Mouse (Mus musculus): Measurements from ENCODE around the gene Catsperz. TPM values are rescaled to one million over a fixed set of nuclear protein-coding genes. Genes with fewer than 3 reads are reported as not detected.

The Catsperz gene
- polyA plus RNA-seq, 1 experiment from 2014 or later, result 1.1 TPM

DNA sequence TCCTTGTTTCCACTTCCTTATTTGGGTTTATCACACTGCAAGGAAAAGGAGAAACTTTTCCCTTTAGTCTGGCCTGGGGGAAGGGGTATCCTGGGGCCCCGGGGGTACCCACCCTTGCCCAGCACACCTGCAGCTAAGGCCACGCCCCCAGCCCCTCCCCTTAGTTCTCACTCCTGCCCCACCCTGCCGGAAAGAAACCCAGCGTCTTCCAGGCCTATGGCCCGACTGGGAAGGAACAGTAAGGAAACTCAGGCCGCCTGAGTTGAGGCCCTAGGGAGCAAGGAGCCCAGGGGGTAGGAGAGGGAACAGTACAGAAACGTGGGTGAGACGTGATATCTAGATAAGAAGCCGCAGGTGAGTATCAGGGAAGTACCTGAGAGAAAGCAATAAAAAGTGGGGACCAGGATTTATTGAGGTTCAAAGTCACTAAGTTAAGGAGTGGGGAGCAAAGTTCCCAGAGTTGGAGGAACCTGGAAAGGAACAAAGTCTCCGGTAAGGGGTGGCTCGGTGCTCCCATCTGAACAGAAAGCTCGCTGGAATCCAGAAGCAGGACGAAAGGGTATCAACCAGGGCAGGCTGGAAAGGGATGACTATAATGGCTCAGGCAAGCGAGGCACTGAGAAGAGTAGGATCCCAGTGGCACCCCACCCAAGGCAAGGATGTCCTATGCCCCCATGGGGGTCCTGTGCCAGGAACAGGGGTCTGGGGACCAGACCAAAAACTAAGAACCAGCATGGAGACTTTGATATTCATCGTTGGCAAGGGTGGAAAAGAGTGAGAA is 43.5 kb upstream of the Catsperz start:
- DNase-seq (ENCODE audit: low spot score) (no peak), ATAC-seq (no peak)
- no peak overlapping the region for H3K9ac ChIP-seq (ENCODE audit: low read length)

DNA sequence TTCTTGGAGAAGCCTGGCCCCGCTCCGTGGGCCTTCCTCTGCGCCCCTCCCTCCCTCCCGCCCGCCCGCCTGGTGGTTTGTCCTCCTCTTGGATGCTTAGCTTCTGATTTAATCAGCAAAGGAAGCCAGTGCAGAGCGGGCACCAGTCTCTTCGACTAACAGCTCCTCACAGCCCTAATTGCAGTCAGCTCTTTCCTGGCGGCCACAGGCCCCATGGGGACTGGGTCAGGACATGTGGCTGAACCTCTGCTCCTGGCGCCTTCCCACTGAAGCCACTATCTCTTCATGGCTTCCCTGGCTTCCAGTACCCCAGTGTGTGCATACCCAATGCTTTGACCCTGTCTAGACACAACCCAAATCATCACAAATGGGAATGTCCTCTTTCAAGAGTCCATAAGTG is 31.3 kb upstream of the Catsperz start:
- Histone ChIP-seq H3K4me1 (ENCODE audit: control insufficient read depth, insufficient read depth, low read length) (peaks cover 8% of the 10 kb centered on the region), H3K4me3 (ENCODE audit: low read depth, low read length) (no peak overlapping the region), H3K36me3 (ENCODE audit: control insufficient read depth, insufficient read depth, low read length) (peaks cover 12% of the 10 kb centered on the region; the same call in 1 of the 2 replicates), H3K27me3 (replicated peaks; ENCODE audit: control insufficient read depth, insufficient read depth, low read length) (no peaks in the 10 kb centered on the region), H3K27ac (ENCODE audit: low read depth, low read length) (no peak overlapping the region), H3K9ac (ENCODE audit: low read length) (no peak overlapping the region), H3K4me2 (ENCODE audit: low read length) (no peak overlapping the region), H3K9me3 (replicated peaks; ENCODE audit: control insufficient read depth, low read length) (no peaks in the 10 kb centered on the region)
- 87% methylated on average over 10 of the region's 10 CpGs for WGBS
- DNase-seq (ENCODE audit: low spot score) (no peak), ATAC-seq (no peak)

More for the DNA sequence above, 43.5 kb upstream of the Catsperz start:
- Histone ChIP-seq H3K4me1 (ENCODE audit: control insufficient read depth, insufficient read depth, low read length) (peaks cover 10% of the 10 kb centered on the region), H3K4me2 (ENCODE audit: low read length) (peak overlapping the region; percentile 46), H3K27me3 (replicated peaks; ENCODE audit: control insufficient read depth, insufficient read depth, low read length) (no peaks in the 10 kb centered on the region), H3K27ac (ENCODE audit: low read depth, low read length) (no peak overlapping the region), H3K4me3 (ENCODE audit: low read depth, low read length) (peak overlapping the region; percentile 33), H3K36me3 (ENCODE audit: control insufficient read depth, insufficient read depth, low read length) (no peaks in the 10 kb centered on the region), H3K9me3 (replicated peaks; ENCODE audit: control insufficient read depth, low read length) (no peaks in the 10 kb centered on the region)
- 13% methylated on average over 15 of the region's 15 CpGs for WGBS

DNA sequence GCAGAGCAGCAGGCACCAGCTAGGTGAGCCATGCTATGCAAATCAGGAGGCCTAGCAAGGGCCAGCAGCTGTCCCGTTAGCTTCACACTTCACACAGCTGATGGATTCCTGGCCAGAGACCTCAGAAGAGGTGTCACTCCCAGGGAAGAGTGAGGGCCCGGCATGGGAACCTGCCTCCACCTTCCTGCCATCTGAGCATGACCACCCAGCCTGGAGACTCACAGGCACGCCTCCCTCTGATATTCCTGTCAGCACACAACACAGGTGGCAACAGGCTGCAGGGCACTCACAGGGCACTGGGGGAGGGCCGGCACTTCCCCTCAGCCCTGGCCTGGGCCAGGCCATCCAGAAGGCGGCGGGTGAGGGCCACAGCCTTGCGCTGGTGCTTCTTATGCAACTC is 30.2 kb upstream of the Catsperz start:
- no peak overlapping the region for H3K4me2 ChIP-seq (ENCODE audit: low read length)
- WGBS, result 88% methylated on average over 7 of the region's 7 CpGs
- H3K9ac ChIP-seq (ENCODE audit: low read length), result no peak overlapping the region
- no peak overlapping the region for H3K4me3 ChIP-seq (ENCODE audit: low read depth, low read length)
- no peak overlapping the region for H3K27ac ChIP-seq (ENCODE audit: low read depth, low read length)
- ATAC-seq (no peak), DNase-seq (ENCODE audit: low spot score) (no peak)
- peaks cover 8% of the 10 kb centered on the region for H3K4me1 ChIP-seq (ENCODE audit: control insufficient read depth, insufficient read depth, low read length)
- no peaks in the 10 kb centered on the region for H3K27me3 ChIP-seq (replicated peaks; ENCODE audit: control insufficient read depth, insufficient read depth, low read length)
- no peaks in the 10 kb centered on the region for H3K9me3 ChIP-seq (replicated peaks; ENCODE audit: control insufficient read depth, low read length)
- H3K36me3 ChIP-seq (ENCODE audit: control insufficient read depth, insufficient read depth, low read length), result peaks cover 12% of the 10 kb centered on the region; the same call in 1 of the 2 replicates

DNA sequence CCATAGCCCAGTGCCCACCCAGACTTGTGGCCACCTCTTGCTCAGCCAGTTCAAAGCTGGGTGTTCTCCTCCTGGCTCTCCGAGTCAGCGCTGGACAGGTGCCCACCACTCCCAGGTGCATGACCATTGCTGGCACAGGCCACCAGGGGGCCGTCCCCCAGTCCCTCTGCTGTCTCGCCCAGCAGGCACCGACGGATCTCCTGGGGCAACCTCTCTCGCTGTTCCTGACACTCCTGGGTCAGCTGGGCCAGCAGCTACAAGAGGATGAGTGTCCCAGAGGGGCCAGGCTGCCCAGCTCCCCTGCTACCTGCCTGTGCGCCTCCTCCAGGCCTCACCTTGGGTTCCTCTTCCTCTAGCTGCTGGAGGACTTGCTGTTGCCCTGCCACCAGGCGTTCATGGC is 28.9 kb upstream of the Catsperz start:
- no peak overlapping the region for H3K27ac ChIP-seq (ENCODE audit: low read depth, low read length)
- ATAC-seq, result no peak
- H3K4me1 ChIP-seq (ENCODE audit: control insufficient read depth, insufficient read depth, low read length), result peaks cover 12% of the 10 kb centered on the region
- no peak overlapping the region for H3K9ac ChIP-seq (ENCODE audit: low read length)
- no peak overlapping the region for H3K4me3 ChIP-seq (ENCODE audit: low read depth, low read length)
- H3K27me3 ChIP-seq (replicated peaks; ENCODE audit: control insufficient read depth, insufficient read depth, low read length), result no peaks in the 10 kb centered on the region
- DNase-seq (ENCODE audit: low spot score), result no peak
- peaks cover 12% of the 10 kb centered on the region; the same call in 1 of the 2 replicates for H3K36me3 ChIP-seq (ENCODE audit: control insufficient read depth, insufficient read depth, low read length)
- no peak overlapping the region for H3K4me2 ChIP-seq (ENCODE audit: low read length)
- WGBS, result 58% methylated on average over 9 of the region's 9 CpGs
- H3K9me3 ChIP-seq (replicated peaks; ENCODE audit: control insufficient read depth, low read length), result no peaks in the 10 kb centered on the region

DNA sequence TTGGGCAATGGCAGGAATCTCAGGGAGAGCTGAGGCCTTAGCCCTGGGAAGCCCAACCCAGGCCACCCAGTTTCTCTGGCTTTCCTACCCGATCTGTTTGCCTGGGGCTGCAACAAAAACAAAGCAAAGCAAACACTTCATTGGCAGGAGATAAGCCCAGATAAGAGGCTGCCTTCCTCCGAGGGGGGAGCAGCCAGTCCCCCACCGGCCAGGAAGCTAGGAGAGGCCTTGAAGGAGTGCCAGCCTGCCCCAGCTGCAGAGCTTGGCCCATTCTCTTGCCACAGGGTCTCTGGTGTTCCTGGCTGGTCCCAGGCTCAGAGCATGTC is 27.5 kb upstream of the Catsperz start:
- 21% methylated on average over 3 of the region's 3 CpGs for WGBS
- H3K27me3 ChIP-seq (replicated peaks; ENCODE audit: control insufficient read depth, insufficient read depth, low read length), result no peaks in the 10 kb centered on the region
- no peak for DNase-seq (ENCODE audit: low spot score)
- peak overlapping the region; percentile 94 for H3K4me2 ChIP-seq (ENCODE audit: low read length)
- peaks cover 12% of the 10 kb centered on the region for H3K4me1 ChIP-seq (ENCODE audit: control insufficient read depth, insufficient read depth, low read length)
- peaks cover 12% of the 10 kb centered on the region; the same call in 1 of the 2 replicates for H3K36me3 ChIP-seq (ENCODE audit: control insufficient read depth, insufficient read depth, low read length)
- no peak overlapping the region for H3K27ac ChIP-seq (ENCODE audit: low read depth, low read length)
- no peak overlapping the region; the same call in 1 of the 2 replicates for H3K4me3 ChIP-seq (ENCODE audit: low read depth, low read length)
- no peak for ATAC-seq
- no peaks in the 10 kb centered on the region for H3K9me3 ChIP-seq (replicated peaks; ENCODE audit: control insufficient read depth, low read length)
- H3K9ac ChIP-seq (ENCODE audit: low read length), result peak overlapping the region; percentile 80; the same call in 1 of the 2 replicates

DNA sequence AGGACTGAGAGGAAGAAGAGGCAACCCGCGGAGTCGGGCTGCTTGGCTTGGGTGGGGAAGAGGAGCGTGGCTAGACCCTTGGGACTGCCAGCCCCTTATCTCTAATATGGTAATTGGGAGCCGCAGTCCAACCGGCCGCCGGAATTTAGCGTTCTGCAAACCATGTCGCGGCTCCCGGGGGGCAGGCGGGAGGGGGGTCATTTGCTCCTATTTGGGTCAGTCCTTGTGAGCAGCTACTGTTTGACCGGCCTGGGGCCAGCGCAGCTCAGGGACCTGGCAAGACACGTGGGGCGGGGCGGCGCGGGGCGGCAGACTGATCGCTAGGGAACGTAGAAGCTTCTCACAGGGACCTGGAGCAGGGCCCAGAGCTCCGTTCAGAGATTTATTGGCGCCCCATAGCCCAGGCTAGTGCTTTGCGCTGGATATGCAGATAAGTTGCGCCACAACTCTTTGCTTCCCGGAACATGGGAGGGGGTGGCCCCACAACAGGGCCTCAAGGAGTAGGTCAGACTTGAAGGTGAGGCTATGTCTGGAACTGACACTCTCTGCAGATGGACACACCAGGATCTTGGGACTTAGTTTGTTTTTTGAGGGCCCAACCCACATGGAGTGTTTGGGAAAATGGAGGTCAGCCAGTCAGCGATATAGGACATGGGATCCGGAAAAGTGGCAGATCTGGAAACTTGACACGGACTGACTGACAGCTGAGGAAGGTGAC is 27.0 kb upstream of the Catsperz start:
- Histone ChIP-seq H3K36me3 (ENCODE audit: control insufficient read depth, insufficient read depth, low read length) (peaks cover 12% of the 10 kb centered on the region; the same call in 1 of the 2 replicates), H3K27ac (ENCODE audit: low read depth, low read length) (peak overlapping the region; percentile 94), H3K4me2 (ENCODE audit: low read length) (peak overlapping the region; percentile 94), H3K9ac (ENCODE audit: low read length) (peak overlapping the region; percentile 80), H3K9me3 (replicated peaks; ENCODE audit: control insufficient read depth, low read length) (no peaks in the 10 kb centered on the region), H3K27me3 (replicated peaks; ENCODE audit: control insufficient read depth, insufficient read depth, low read length) (no peaks in the 10 kb centered on the region), H3K4me3 (ENCODE audit: low read depth, low read length) (peak overlapping the region; percentile 58), H3K4me1 (ENCODE audit: control insufficient read depth, insufficient read depth, low read length) (peaks cover 12% of the 10 kb centered on the region)
- ATAC-seq (peak; percentile 40), DNase-seq (ENCODE audit: low spot score) (peak; percentile 74)
- 4% methylated on average over 31 of the region's 31 CpGs for WGBS

DNA sequence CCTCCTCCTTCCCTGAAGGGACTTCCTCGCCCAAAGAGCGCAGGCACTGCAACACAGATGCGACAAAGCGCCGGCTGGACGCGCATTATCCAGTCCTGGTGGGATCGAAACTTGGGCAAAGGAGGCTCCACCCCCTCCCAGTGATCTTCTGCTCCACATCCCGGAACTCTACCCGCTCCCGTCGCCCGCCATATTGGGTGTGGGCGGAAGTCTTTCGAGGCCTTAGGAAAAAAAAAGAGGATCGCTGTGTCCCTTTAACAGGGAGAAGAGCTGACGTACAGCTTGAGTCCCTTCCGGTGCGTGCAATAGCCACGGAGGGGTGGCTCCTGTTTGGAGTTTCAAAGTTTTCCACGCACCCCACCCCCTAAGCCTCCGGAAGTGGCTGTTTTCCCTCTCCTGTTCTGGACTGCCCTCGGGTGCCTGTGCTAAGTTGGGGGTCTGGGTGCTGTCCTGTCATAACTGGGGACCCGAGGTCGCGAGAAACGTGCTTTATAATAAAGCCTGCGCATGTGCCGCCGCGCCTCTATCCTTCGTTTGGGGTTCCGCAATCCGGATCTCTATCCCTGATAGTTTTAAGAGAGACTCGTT is 26.3 kb upstream of the Catsperz start:
- peak overlapping the region; percentile 80 for H3K9ac ChIP-seq (ENCODE audit: low read length)
- WGBS, result under 1% methylated on average over 35 of the region's 35 CpGs
- H3K4me2 ChIP-seq (ENCODE audit: low read length), result peak overlapping the region; percentile 94
- ATAC-seq (peak; percentile 81), DNase-seq (ENCODE audit: low spot score) (peak; percentile 97)
- peak overlapping the region; percentile 94 for H3K27ac ChIP-seq (ENCODE audit: low read depth, low read length)
- peaks cover 12% of the 10 kb centered on the region; the same call in 1 of the 2 replicates for H3K36me3 ChIP-seq (ENCODE audit: control insufficient read depth, insufficient read depth, low read length)
- H3K27me3 ChIP-seq (replicated peaks; ENCODE audit: control insufficient read depth, insufficient read depth, low read length), result no peaks in the 10 kb centered on the region
- H3K4me1 ChIP-seq (ENCODE audit: control insufficient read depth, insufficient read depth, low read length), result peaks cover 12% of the 10 kb centered on the region
- peak overlapping the region; percentile 58 for H3K4me3 ChIP-seq (ENCODE audit: low read depth, low read length)
- H3K9me3 ChIP-seq (replicated peaks; ENCODE audit: control insufficient read depth, low read length), result no peaks in the 10 kb centered on the region

DNA sequence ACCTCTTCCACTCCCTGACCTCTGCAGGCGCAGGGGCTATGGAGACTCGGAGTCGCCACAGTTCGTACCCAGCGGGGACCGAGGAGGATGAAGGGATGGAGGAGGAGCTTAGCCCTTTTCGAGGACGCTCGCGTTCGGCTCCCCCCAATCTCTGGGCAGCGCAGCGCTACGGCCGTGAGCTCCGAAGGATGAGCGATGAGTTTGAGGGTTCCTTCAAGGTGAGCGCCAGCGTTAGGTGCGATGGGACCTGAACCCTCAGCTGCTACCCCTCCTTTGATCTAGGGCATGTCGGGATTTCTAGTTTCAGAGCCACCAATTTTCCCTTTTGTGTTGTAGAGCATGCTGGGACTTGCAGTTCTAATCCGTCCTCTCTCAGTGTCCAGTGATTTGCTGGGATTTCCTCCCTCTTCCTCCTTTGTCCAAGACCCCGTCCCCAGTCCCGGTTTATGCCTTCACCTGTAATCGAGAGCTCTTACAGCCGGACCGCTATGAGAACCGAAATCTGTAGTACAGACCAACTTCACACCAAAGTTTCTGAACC is 25.5 kb upstream of the Catsperz start:
- peak overlapping the region; percentile 94 for H3K27ac ChIP-seq (ENCODE audit: low read depth, low read length)
- under 1% methylated on average over 28 of the region's 28 CpGs for WGBS

More for the DNA sequence above, 25.5 kb upstream of the Catsperz start:
- H3K4me3 ChIP-seq (ENCODE audit: low read depth, low read length), result peak overlapping the region; percentile 58
- H3K9ac ChIP-seq (ENCODE audit: low read length), result peak overlapping the region; percentile 80
- peak; percentile 85 for DNase-seq (ENCODE audit: low spot score)
- no peaks in the 10 kb centered on the region for H3K9me3 ChIP-seq (replicated peaks; ENCODE audit: control insufficient read depth, low read length)
- H3K4me2 ChIP-seq (ENCODE audit: low read length), result peak overlapping the region; percentile 94
- peaks cover 12% of the 10 kb centered on the region for H3K4me1 ChIP-seq (ENCODE audit: control insufficient read depth, insufficient read depth, low read length)
- peak; percentile 73 for ATAC-seq
- H3K27me3 ChIP-seq (replicated peaks; ENCODE audit: control insufficient read depth, insufficient read depth, low read length), result no peaks in the 10 kb centered on the region
- peaks cover 15% of the 10 kb centered on the region; the same call in 1 of the 2 replicates for H3K36me3 ChIP-seq (ENCODE audit: control insufficient read depth, insufficient read depth, low read length)
